Mouse (Mus musculus) neural tube, embryonic 14.5 days (tissue): ENCODE measurements around the gene Ankrd55. TPM values are rescaled to one million over a fixed set of nuclear protein-coding genes. Genes with fewer than 3 reads are reported as not detected.

ENCODE experiments used
- ATAC-seq: fragments of 200-750 bp; cut with Nextera tagmentation; 2 replicates; pipeline ENCODE4 v1.8.0; 2017; ENCODE audit warnings: low read depth, mild to moderate bottlenecking, moderate TSS enrichment, moderate library complexity
- H3K27ac ChIP-seq: fragments of 300-500 bp; sonication (generic); 2 replicates; pipeline ENCODE4 v1.5.1; 2014; ENCODE audit warnings: low read depth, mild to moderate bottlenecking, control low read depth, low read length, moderate library complexity, mixed read lengths
- H3K27me3 ChIP-seq: fragments of 300-500 bp; sonication (generic); 2 replicates; pipeline ENCODE4 v1.6.1; 2014; ENCODE audit warnings: low read length; ENCODE audit not compliant: control insufficient read depth, insufficient read depth
- H3K36me3 ChIP-seq: fragments of 300-500 bp; sonication (generic); 2 replicates; pipeline ENCODE4 v1.6.1; 2014; ENCODE audit warnings: low read length, mixed read lengths; ENCODE audit not compliant: control insufficient read depth, insufficient read depth
- H3K4me1 ChIP-seq: fragments of 300-500 bp; sonication (generic); 2 replicates; pipeline ENCODE4 v1.6.1; 2014; ENCODE audit warnings: low read length; ENCODE audit not compliant: control insufficient read depth, insufficient read depth
- H3K4me2 ChIP-seq: fragments of 300-500 bp; sonication (generic); 2 replicates; pipeline ENCODE4 v1.6.1; 2014; ENCODE audit warnings: mild to moderate bottlenecking, low read depth, low read length, control low read depth
- H3K4me3 ChIP-seq: fragments of 300-500 bp; sonication (generic); 2 replicates; pipeline ENCODE4 v1.5.1; 2014; ENCODE audit warnings: low read depth, low read length, control low read depth, mixed read lengths
- H3K9ac ChIP-seq: fragments of 300-500 bp; sonication (generic); replicated peaks from 2 replicates; pipeline ENCODE4 v1.6.1; 2014; ENCODE audit warnings: low read depth, mild to moderate bottlenecking, control low read depth, low read length, mixed read lengths
- H3K9me3 ChIP-seq: fragments of 300-500 bp; sonication (generic); 2 replicates; pipeline ENCODE4 v1.6.1; 2016; ENCODE audit warnings: low read length; ENCODE audit not compliant: control insufficient read depth
- WGBS: fragments of 180-500 bp; shearing (Covaris S2); extraction: QIAGEN DNeasy Blood & Tissue Kit; methylation state at CpG from one replicate; pipeline ENCODE4 v1.1.7; 2014; 5-methylcytosine and 5-hydroxymethylcytosine counted together
- polyA plus RNA-seq: library from polyadenylated mRNA; unstranded; fragments of >200 nt; fragmentation: Nextera tagmentation; extraction: Ambion mirVana; gene quantifications from 2 replicates; pipeline ENCODE4 v1.2.1, GENCODE M21; 2014

Gene Ankrd55
- polyA plus RNA-seq, 1 experiment from 2014 or later = 15.1 TPM

GRCm38 (mm10) chr13:112354109-112354867 is 66.0 kb downstream of the Ankrd55 start:
- Histone ChIP-seq H3K27me3 (no peaks in the 10 kb centered on the region), H3K36me3 (no peaks in the 10 kb centered on the region; the same call in 1 of the 2 replicates), H3K4me1 (no peaks in the 10 kb centered on the region), H3K4me3 (no peak overlapping the region), H3K9ac (no peak overlapping the region), H3K4me2 (no peak overlapping the region), H3K27ac (no peak overlapping the region), H3K9me3 (no peaks in the 10 kb centered on the region)
- ATAC-seq = no peak
- WGBS = 30% methylated on average over 6 of the region's 6 CpGs

GRCm38 (mm10) chr13:112354958-112355357 is 66.7 kb downstream of the Ankrd55 start:
- H3K9me3 ChIP-seq = no peaks in the 10 kb centered on the region
- no peaks in the 10 kb centered on the region for H3K27me3 ChIP-seq
- no peak overlapping the region for H3K4me2 ChIP-seq
- no peak overlapping the region for H3K9ac ChIP-seq
- 75% methylated on average over 10 of the region's 10 CpGs for WGBS
- no peaks in the 10 kb centered on the region for H3K4me1 ChIP-seq
- no peaks in the 10 kb centered on the region; the same call in 1 of the 2 replicates for H3K36me3 ChIP-seq
- no peak for ATAC-seq
- no peak overlapping the region for H3K27ac ChIP-seq
- H3K4me3 ChIP-seq = no peak overlapping the region

GRCm38 (mm10) chr13:112355794-112356486 is 67.7 kb downstream of the Ankrd55 start:
- 94% methylated on average over 20 of the region's 20 CpGs for WGBS
- Histone ChIP-seq H3K36me3 (no peaks in the 10 kb centered on the region; the same call in 1 of the 2 replicates), H3K4me3 (no peak overlapping the region), H3K4me2 (no peak overlapping the region), H3K27me3 (no peaks in the 10 kb centered on the region), H3K4me1 (no peaks in the 10 kb centered on the region), H3K27ac (no peak overlapping the region), H3K9ac (no peak overlapping the region), H3K9me3 (no peaks in the 10 kb centered on the region)
- ATAC-seq = no peak

DNA sequence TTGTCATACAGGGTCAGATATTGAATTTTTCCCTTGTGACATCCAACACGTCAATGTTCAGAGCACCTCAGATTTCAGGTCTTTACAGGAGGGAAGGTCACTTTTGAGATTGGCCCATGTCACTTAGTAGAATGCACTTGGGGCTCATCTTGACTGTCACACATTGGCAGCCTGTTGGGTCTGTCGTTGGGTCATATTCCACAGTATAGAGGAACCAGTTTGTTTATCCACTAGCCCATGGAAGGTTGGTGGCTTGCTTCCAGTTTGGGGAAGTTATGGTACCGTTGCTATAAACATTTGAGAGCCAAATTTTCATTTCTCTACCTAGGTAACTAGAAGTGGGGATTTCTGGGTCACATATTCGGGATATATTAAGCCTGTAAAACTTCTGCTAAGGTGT is 73.3 kb downstream of the Ankrd55 start:
- no peak for ATAC-seq
- Histone ChIP-seq H3K9me3 (no peaks in the 10 kb centered on the region), H3K36me3 (no peaks in the 10 kb centered on the region; the same call in 1 of the 2 replicates), H3K4me1 (no peaks in the 10 kb centered on the region), H3K27me3 (no peaks in the 10 kb centered on the region), H3K4me2 (no peak overlapping the region), H3K27ac (no peak overlapping the region), H3K4me3 (no peak overlapping the region), H3K9ac (no peak overlapping the region)
- 86% methylated on average over 4 of the region's 4 CpGs for WGBS

- Histone ChIP-seq H3K9ac (no peak overlapping the region), H3K27me3 (no peaks in the 10 kb centered on the region), H3K36me3 (no peaks in the 10 kb centered on the region), H3K4me3 (no peak overlapping the region), H3K27ac (no peak overlapping the region), H3K4me1 (no peaks in the 10 kb centered on the region), H3K4me2 (no peak overlapping the region), H3K9me3 (no peaks in the 10 kb centered on the region)
- WGBS = 93% methylated on average over 10 of the region's 10 CpGs
- ATAC-seq = no peak
Observed at GRCm38 (mm10) chr13:112363218-112363617, 75.0 kb downstream of the Ankrd55 start.

DNA sequence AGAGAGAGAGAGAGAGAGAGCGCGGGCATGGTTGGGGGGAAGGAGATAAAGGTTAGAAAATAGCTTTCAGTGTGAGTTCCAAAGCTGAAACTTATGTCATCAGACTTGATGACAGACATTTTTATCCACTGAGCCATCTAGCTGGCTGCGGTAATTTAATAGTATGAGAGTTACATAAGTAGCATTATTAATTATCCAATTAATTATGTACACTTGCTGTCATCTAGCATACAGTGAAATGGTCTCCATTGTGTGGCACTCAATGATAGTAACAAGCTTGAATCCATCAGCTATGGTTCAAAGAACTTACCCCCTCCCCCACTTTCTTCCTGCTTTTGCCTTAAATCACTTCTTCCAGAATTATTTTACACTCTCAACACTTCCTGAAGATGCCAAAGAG is 75.5 kb downstream of the Ankrd55 start:
- ATAC-seq = no peak
- no peaks in the 10 kb centered on the region for H3K9me3 ChIP-seq
- H3K4me1 ChIP-seq = no peaks in the 10 kb centered on the region
- WGBS = 91% methylated on average over 3 of the region's 3 CpGs
- no peaks in the 10 kb centered on the region for H3K36me3 ChIP-seq
- H3K4me3 ChIP-seq = no peak overlapping the region
- H3K27me3 ChIP-seq = no peaks in the 10 kb centered on the region
- no peak overlapping the region for H3K9ac ChIP-seq
- H3K27ac ChIP-seq = no peak overlapping the region
- H3K4me2 ChIP-seq = no peak overlapping the region

GRCm38 (mm10) chr13:112364698-112365097 is 76.4 kb downstream of the Ankrd55 start:
- Histone ChIP-seq H3K4me2 (no peak overlapping the region), H3K4me1 (no peaks in the 10 kb centered on the region), H3K9me3 (no peaks in the 10 kb centered on the region), H3K36me3 (no peaks in the 10 kb centered on the region), H3K27ac (no peak overlapping the region), H3K9ac (no peak overlapping the region), H3K4me3 (no peak overlapping the region), H3K27me3 (no peaks in the 10 kb centered on the region)
- no peak for ATAC-seq
- WGBS = 84% methylated on average over 5 of the region's 5 CpGs

DNA sequence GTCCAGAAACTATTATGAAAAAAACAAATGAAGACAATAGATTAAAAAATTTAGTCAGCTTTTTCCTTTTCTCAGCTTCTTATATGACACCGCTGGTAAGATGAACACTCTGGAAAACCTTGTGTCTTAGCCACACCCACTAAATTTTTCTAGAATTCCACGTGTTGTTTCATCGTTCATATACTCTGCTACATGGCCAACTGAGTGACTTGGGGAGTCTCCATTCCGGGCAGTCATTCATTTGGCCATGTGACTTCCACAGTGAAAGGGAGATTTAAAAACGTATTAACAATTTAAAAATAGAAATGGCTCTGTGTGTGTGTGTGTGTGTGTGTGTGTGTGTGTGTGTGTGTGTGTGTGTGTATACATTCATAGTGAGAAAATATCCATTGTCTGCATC is 77.1 kb downstream of the Ankrd55 start:
- no peak for ATAC-seq

DNA sequence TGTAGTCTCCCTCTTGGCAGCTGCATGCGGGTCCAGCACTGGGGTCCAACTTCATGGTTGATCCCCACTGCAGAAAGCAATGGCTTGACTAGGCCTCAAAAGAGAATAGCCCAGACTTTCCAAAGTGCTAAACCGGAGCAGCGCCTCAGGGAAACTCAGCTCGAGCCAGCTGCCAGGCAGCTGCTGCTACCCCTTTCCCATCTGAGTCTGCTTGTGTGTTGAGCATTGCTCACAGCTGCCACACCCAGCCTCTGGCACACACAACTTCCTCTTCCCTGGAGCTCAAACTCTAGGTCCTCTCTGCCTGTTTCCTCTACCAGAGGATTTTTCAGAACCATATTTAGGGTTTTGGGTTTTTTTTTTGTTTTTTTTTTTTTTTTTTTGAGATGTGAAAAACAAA is 77.5 kb downstream of the Ankrd55 start:
- H3K36me3 ChIP-seq = no peaks in the 10 kb centered on the region
- no peak overlapping the region for H3K9ac ChIP-seq
- no peak overlapping the region for H3K27ac ChIP-seq
- no peak overlapping the region for H3K4me2 ChIP-seq
- 56% methylated on average over 4 of the region's 4 CpGs for WGBS
- no peak overlapping the region for H3K4me3 ChIP-seq
- no peaks in the 10 kb centered on the region for H3K9me3 ChIP-seq
- no peaks in the 10 kb centered on the region for H3K27me3 ChIP-seq
- no peak; the same call in 1 of the 2 replicates for ATAC-seq
- H3K4me1 ChIP-seq = no peaks in the 10 kb centered on the region

More for the DNA sequence above, 77.1 kb downstream of the Ankrd55 start:
- 78% methylated on average over 5 of the region's 5 CpGs for WGBS
- Histone ChIP-seq H3K4me2 (no peak overlapping the region), H3K4me3 (no peak overlapping the region), H3K27ac (no peak overlapping the region), H3K4me1 (no peaks in the 10 kb centered on the region), H3K36me3 (no peaks in the 10 kb centered on the region), H3K9me3 (no peaks in the 10 kb centered on the region), H3K27me3 (no peaks in the 10 kb centered on the region), H3K9ac (no peak overlapping the region)
